Comparison of ENCODE assay signal across 8 mouse cellular contexts in genomic region chr12:52504331-52505181, GRCm38 (mm10). TPM values are rescaled to one million over a fixed set of nuclear protein-coding genes. Genes with fewer than 3 reads are reported as not detected.
DNase-seq lines count a peak whose midpoint lies in the region; ATAC-seq lines count a peak whose summit lies in the region.

No protein-coding gene starts in this region.

- peak overlapping the region; percentile 100 for H3K27ac ChIP-seq in hindbrain, embryonic 15.5 days (replicated peaks)

- H3K36me3 ChIP-seq in hindbrain, embryonic 15.5 days = no peaks in the 10 kb centered on the region

- no peaks in the 10 kb centered on the region for H3K9me3 ChIP-seq in hindbrain, embryonic 15.5 days

- WGBS in hindbrain, embryonic 15.5 days = under 1% methylated on average over 62 of the region's 78 CpGs

- H3K4me1 ChIP-seq in hindbrain, embryonic 15.5 days (replicated peaks) = peaks cover 25% of the 10 kb centered on the region

- H3K4me3 ChIP-seq in hindbrain, embryonic 15.5 days = peak overlapping the region; percentile 99

- peak; percentile 67 to 91 for DNase-seq in adrenal gland, adult (ENCODE audit: inconsistent age in 2 of 2, low spot score in 1 of 2)
- DNase-seq in adrenal gland, postnatal 10 days = no peak
- peak; percentile 59 for DNase-seq in cerebellum, adult 9-10 months
- peak; percentile 36 to 43 for DNase-seq in frontal cortex, postnatal 36 days (ENCODE audit: low spot score in 2 of 2)
- peak; percentile 20 to 74 for DNase-seq in left cerebral cortex, postnatal 10 days (ENCODE audit: extremely low spot score in 1 of 2, low spot score in 2 of 2)
- DNase-seq in skeletal muscle tissue, adult 2 months (ENCODE audit: low read depth, low spot score) = peak; percentile 15

- peak overlapping the region; percentile 98 for H3K9ac ChIP-seq in hindbrain, embryonic 15.5 days

- peak; percentile 24 for ATAC-seq in hindbrain, embryonic 15.5 days (ENCODE audit: low FRiP score, low read depth)
- peak; percentile 21 for ATAC-seq in megakaryocyte, adult 5-6 weeks (ENCODE audit: poor library complexity, severe bottlenecking)

- intact Hi-C loops in left cerebral cortex, postnatal 10 days (cut with DNase I) = loop anchor here (5.0 to 10.0 kb wide), 3 partner anchors 98 to 467 kb away; no protein-coding TSS in a partner anchor

- peak overlapping the region; percentile 74 for H3K4me2 ChIP-seq in hindbrain, embryonic 15.5 days

- no peaks in the 10 kb centered on the region for H3K27me3 ChIP-seq in hindbrain, embryonic 15.5 days

RNA-seq across cellular contexts. Expression of gene Arhgap5, which starts 0.8 kb away (rescaled TPM):
- 10 to 100 TPM; 74.0 to 80.4 TPM for total RNA-seq in adrenal gland, postnatal 10 days (2021)
- polyA plus RNA-seq in hindbrain, embryonic 15.5 days (2015; fragmentation: Nextera tagmentation; extraction: Ambion mirVana) = 30.9 and 31.1 TPM in 2 replicates
- total RNA-seq in left cerebral cortex, postnatal 10 days (2021) = 100 to 1,000 TPM; 105 to 107 TPM
- 10.6 and 12.8 TPM in 2 replicates for total RNA-seq in megakaryocyte, adult 5-6 weeks (2015)
- 14.8 and 15.7 TPM in 2 replicates for total RNA-seq in megakaryocyte, adult 5-6 weeks (2017)

Comparison
In these comparisons a context has a peak if more than half of its experiments do, and no peak if none do; other contexts are left out.
1. RNA of gene Arhgap5, which starts 0.8 kb away (total RNA-seq): 105 to 107 TPM in left cerebral cortex, postnatal 10 days and 74.0 to 80.4 TPM in adrenal gland, postnatal 10 days; 10.6 to 15.7 TPM in megakaryocyte, adult 5-6 weeks; every median in the first group is over 4 times any median in the second.